Mouse (Mus musculus) ES-E14 (cell line): Measurements from ENCODE around the gene Ybx2. TPM values are rescaled to one million over a fixed set of nuclear protein-coding genes. Genes with fewer than 3 reads are reported as not detected.
A peak's percentile ranks its signal among the peaks of the same experiment; 100 is the strongest.

Source experiments
- DNase-seq: peaks from one replicate; pipeline ENCODE4 v3.0.0-alpha.2; 2013; ENCODE audit warnings: low read depth, low spot score
- H3K27ac ChIP-seq: 2 replicates; pipeline ENCODE4 v1.5.1; 2012; ENCODE audit warnings: low read depth, mild to moderate bottlenecking, low read length, moderate library complexity, mixed read lengths; ENCODE audit not compliant: poor library complexity, insufficient read depth, severe bottlenecking
- H3K36me3 ChIP-seq: 2 replicates; pipeline ENCODE4 v1.6.1; 2012; ENCODE audit warnings: mild to moderate bottlenecking, low read length, moderate library complexity, mixed read lengths; ENCODE audit not compliant: control insufficient read depth, poor library complexity, insufficient read depth, severe bottlenecking
- H3K4me1 ChIP-seq, 2 experiments: fragments of 150-350 bp in 1 of 2; sonication (generic) in 1 of 2; 2 replicates each; pipeline ENCODE4 v1.6.1; 2012; ENCODE audit warnings: low read length in 2 of 2, mild to moderate bottlenecking in 1 of 2, mixed read lengths in 1 of 2; ENCODE audit not compliant: control insufficient read depth in 2 of 2, insufficient read depth in 2 of 2, poor library complexity in 1 of 2
- H3K4me3 ChIP-seq, 2 experiments: fragments of 150-350 bp in 1 of 2; sonication (generic) in 1 of 2; 2 replicates each; pipeline ENCODE4 v1.5.1; 2012; ENCODE audit warnings: low read length in 2 of 2, low read depth in 1 of 2, mild to moderate bottlenecking in 1 of 2, mixed read lengths in 1 of 2; ENCODE audit not compliant: insufficient read depth in 1 of 2, poor library complexity in 1 of 2, severe bottlenecking in 1 of 2
- H3K9ac ChIP-seq: 2 replicates; pipeline ENCODE4 v1.6.1; 2012; ENCODE audit warnings: low read depth, mild to moderate bottlenecking, low read length, mixed read lengths; ENCODE audit not compliant: poor library complexity, insufficient read depth, severe bottlenecking
- H3K9me3 ChIP-seq: fragments of 150-350 bp; sonication (generic); 2 replicates; pipeline ENCODE4 v1.6.1; 2012; ENCODE audit warnings: low read depth, mild to moderate bottlenecking, low read length; ENCODE audit not compliant: control insufficient read depth, insufficient read depth
- CHD2 ChIP-seq: IDR thresholded peaks from 2 replicates; pipeline ENCODE4 v1.6.1; 2014; ENCODE audit warnings: mild to moderate bottlenecking, low read depth, low read length, inconsistent platforms
- HCFC1 ChIP-seq: IDR thresholded peaks from 2 replicates; pipeline ENCODE4 v1.6.1; 2012; ENCODE audit warnings: low read length, inconsistent platforms, borderline replicate concordance; ENCODE audit not compliant: insufficient read depth
- MAFK ChIP-seq: IDR thresholded peaks from 2 replicates; pipeline ENCODE4 v1.6.1; 2014; ENCODE audit warnings: mild to moderate bottlenecking, low read depth, low read length, inconsistent platforms; ENCODE audit not compliant: insufficient read depth
- ZC3H11A ChIP-seq: IDR thresholded peaks from 2 replicates; pipeline ENCODE4 v1.6.1; 2012; ENCODE audit warnings: low read depth, mild to moderate bottlenecking, inconsistent platforms, low read length, borderline replicate concordance
- ZNF384 ChIP-seq: IDR thresholded peaks from 2 replicates; pipeline ENCODE4 v1.6.1; 2012; ENCODE audit warnings: low read depth, low read length, inconsistent platforms
- in situ Hi-C, 2 experiments: fragments of 600-800 bp; cut with MboI; formaldehyde crosslinking; loops; one replicate each; pipeline ENCODE4 v1.15.1; 2025; ENCODE audit warnings: low sequenced_read_pairs in 2 of 2, inconsistent platforms in 1 of 2; ENCODE audit not compliant: unreplicated experiment in 2 of 2
- total RNA-seq: library from RNA; depleted of rRNA; stranded (reverse); fragments of 300-350 nt; gene quantifications from 2 replicates; pipeline ENCODE4 v1.2.3, GENCODE M21; 2012

The Ybx2 gene
- total RNA-seq, 1 experiment, result 3.9 TPM

DNA sequence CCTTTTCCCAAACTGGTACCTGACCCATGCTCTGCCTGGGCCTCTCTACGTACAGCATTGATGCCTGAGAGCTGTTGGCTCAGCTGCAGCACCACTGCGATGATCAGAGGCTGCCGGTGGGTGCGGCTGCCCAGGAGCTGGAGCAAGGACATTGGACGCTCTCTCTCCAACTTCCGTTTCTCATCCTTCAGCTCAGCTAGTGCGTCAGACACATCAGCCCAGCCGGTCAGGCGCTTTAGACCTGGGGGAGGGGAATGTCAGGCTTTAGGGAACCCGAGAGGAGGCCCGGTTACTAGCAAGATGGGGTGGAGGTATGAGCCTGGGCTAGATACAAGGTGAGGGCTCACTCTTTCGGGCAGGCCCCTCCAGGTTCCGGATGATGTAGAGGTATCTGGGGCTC lies 9.6 kb downstream of the Ybx2 start:
- TF ChIP-seq ZC3H11A, result no peak
- no peak for TF ChIP-seq HCFC1
- TF ChIP-seq ZNF384, result no peak
- TF ChIP-seq MAFK, result no peak
- TF ChIP-seq CHD2, result no peak
- Histone ChIP-seq H3K9ac (no peak overlapping the region), H3K4me1 (peaks cover 0 to 14% of the 10 kb centered on the region in 2 experiments; a peak in 1 of 4 replicates), H3K27ac (no peak overlapping the region), H3K4me3 (no peak overlapping the region), H3K9me3 (no peaks in the 10 kb centered on the region), H3K36me3 (no peaks in the 10 kb centered on the region; the same call in 1 of the 2 replicates)
- in situ Hi-C loops, result no loop called here
- no peak for DNase-seq

DNA sequence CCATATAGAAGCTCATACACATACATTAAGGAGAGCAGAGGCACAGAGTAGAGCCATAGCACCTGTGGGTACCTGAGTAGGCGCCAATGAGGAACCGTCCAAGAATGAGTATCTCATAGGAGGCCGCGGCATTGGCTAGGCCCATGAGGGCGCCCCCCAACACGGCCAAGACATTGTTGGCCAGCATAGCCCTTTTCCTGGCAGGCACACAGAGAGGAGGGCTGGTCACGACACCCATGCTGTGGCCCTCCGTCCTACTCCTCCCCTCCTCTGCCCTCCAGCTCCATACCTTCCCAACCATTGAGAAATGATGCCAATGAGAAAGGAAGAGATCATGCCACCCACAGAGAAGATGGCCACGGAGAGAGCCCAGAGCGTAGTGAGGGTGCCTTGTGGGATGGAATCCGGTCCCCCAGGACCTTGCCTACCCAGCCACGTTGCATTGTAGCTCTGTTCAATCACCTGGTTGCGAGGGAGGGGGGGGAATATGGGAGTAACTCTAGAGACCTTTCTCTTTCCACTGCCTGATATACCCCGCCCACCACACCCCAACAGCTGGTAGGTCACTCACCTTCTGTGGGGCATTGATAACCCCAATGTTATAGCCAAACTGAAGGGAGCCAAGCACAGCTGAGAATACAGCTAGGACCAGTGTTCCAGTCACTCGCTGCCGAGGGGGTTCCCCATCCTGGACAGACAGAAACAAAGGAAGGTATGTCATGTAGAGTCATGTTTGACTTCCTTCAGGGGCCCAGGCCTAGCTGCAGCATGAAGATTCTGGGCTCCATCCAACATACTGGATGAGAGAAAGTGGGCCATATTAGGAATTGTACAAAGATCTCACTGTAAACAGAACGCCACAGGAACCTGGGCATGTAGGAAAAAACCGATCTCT lies 10.6 kb downstream of the Ybx2 start:
- no peak for TF ChIP-seq CHD2
- TF ChIP-seq HCFC1, result no peak
- no peak for TF ChIP-seq ZNF384
- no peak for TF ChIP-seq ZC3H11A
- no peak for TF ChIP-seq MAFK
- no peak overlapping the region for H3K4me3 ChIP-seq
- H3K9ac ChIP-seq, result no peak overlapping the region
- no peaks in the 10 kb centered on the region for H3K9me3 ChIP-seq
- peaks cover 0 to 12% of the 10 kb centered on the region in 2 experiments; a peak in 1 of 4 replicates for H3K4me1 ChIP-seq
- DNase-seq, result no peak
- no peaks in the 10 kb centered on the region; the same call in 1 of the 2 replicates for H3K36me3 ChIP-seq
- no peak overlapping the region for H3K27ac ChIP-seq
- in situ Hi-C loops, result no loop called here

DNA sequence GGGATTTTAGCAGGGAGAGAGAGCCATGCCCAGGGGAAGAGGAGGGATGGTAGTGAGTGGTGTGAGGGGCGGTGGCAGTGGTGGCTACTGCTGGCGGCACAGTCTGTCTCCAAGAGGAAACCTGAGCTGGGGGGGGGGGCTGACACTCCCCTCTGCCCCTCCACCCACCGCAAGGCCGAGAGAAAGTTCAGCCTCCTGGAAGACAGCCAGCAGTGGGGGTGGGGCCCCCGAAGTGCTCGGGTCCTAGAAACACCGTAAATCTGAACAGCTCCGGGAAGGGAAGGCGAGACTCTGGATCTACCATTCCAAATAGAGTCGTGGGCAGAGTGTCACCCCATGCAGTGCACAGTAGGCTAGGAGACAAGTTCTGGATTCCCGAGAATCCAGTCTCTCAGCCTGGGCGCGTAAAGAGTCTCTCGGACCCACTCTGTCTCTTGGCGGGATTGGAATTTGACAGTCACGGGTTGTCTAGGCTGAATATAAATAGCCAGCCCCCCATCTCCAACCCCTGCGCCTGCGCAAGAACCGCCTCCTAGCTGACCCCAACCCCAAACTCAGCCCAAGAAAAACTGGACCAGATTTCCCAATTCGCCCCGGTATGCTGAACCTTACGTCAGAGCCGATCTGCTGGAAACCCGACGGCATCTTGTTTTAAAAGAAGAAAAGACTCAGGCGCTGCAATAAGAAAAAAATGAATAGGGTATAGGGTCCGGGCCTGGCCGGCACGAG lies 11.9 kb downstream of the Ybx2 start:
- Histone ChIP-seq H3K4me1 (peaks cover 0 to 12% of the 10 kb centered on the region in 2 experiments; a peak in 1 of 4 replicates), H3K36me3 (no peaks in the 10 kb centered on the region; the same call in 1 of the 2 replicates), H3K27ac (no peak overlapping the region), H3K9ac (peak overlapping the region; percentile 35; the same call in 1 of the 2 replicates), H3K9me3 (no peaks in the 10 kb centered on the region), H3K4me3 (peak overlapping the region; percentile 58 to 89)
- TF ChIP-seq CHD2 (no peak), ZC3H11A (no peak), HCFC1 (no peak)
- in situ Hi-C loops, result no loop called here
- DNase-seq, result no peak

DNA sequence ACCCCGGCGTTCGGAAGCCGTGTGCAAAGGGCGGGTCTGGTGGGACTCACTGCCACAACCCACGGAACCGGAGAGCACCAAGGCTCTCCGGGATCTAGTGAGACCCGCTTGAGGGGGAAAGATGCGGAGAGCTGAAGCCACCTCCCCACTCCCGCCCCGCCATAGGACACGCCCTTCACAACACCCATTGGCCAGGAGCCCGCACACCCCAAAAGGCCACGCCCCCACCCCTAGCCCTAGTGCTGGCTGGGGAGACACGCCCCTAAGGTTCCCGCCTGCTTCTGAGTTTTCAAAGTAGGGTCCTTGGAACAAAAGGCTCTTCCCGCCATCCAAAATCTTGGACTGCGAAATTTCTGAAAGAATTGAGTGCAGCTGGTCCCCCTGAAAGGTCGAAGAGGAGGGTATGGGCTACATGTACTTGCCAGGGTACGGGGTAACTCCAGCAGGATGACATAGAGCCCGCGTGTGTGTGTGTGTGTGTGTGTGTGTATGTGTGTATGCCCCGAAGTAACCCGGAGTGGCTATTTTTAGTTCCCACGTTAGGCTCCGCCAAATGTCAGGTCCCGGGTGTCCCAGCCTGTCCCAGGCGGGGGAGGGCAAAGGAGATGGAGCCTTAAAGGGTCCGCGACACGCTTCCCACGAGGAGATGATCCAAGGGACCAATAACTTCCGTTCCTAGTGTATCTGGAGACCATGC lies 12.6 kb downstream of the Ybx2 start, which contains the start of gene Slc2a4:
Gene Slc2a4, minus strand, starts transcription at position 123 of the 697 bp plus-strand sequence.
- peak within 1 kb of the TSS; percentile 58 to 89 for H3K4me3 ChIP-seq
- peaks cover 0 to 12% of the 10 kb centered on the region in 2 experiments; a peak in 1 of 4 replicates for H3K4me1 ChIP-seq
- H3K9ac ChIP-seq, result peak within 1 kb of the TSS; percentile 44
- H3K27ac ChIP-seq, result no peak within 1 kb of the TSS
- no peaks in the 10 kb centered on the region for H3K9me3 ChIP-seq
- H3K36me3 ChIP-seq, result no peaks in the 10 kb centered on the region; the same call in 1 of the 2 replicates
- TF ChIP-seq CHD2, result no peak
- no peak for TF ChIP-seq HCFC1
- TF ChIP-seq MAFK, result no peak
- no peak for TF ChIP-seq ZNF384
- no peak for TF ChIP-seq ZC3H11A
- in situ Hi-C loops, result no loop called here
- peak; percentile 96 for DNase-seq
